Mouse (Mus musculus) ES-E14 (cell line): ENCODE results near the gene Pex16. TPM values are rescaled to one million over a fixed set of nuclear protein-coding genes. Genes with fewer than 3 reads are reported as not detected.

ENCODE experiments used
- DNase-seq: peaks from one replicate; pipeline ENCODE4 v3.0.0-alpha.2; 2013; ENCODE audit warnings: low read depth, low spot score
- H3K27ac ChIP-seq: 2 replicates; pipeline ENCODE4 v1.5.1; 2012; ENCODE audit warnings: low read depth, mild to moderate bottlenecking, low read length, moderate library complexity, mixed read lengths; ENCODE audit not compliant: poor library complexity, insufficient read depth, severe bottlenecking
- H3K36me3 ChIP-seq: 2 replicates; pipeline ENCODE4 v1.6.1; 2012; ENCODE audit warnings: mild to moderate bottlenecking, low read length, moderate library complexity, mixed read lengths; ENCODE audit not compliant: control insufficient read depth, poor library complexity, insufficient read depth, severe bottlenecking
- H3K4me1 ChIP-seq, 2 experiments: fragments of 150-350 bp in 1 of 2; sonication (generic) in 1 of 2; 2 replicates each; pipeline ENCODE4 v1.6.1; 2012; ENCODE audit warnings: low read length in 2 of 2, mild to moderate bottlenecking in 1 of 2, mixed read lengths in 1 of 2; ENCODE audit not compliant: control insufficient read depth in 2 of 2, insufficient read depth in 2 of 2, poor library complexity in 1 of 2
- H3K4me3 ChIP-seq, 2 experiments: fragments of 150-350 bp in 1 of 2; sonication (generic) in 1 of 2; 2 replicates each; pipeline ENCODE4 v1.5.1; 2012; ENCODE audit warnings: low read length in 2 of 2, low read depth in 1 of 2, mild to moderate bottlenecking in 1 of 2, mixed read lengths in 1 of 2; ENCODE audit not compliant: insufficient read depth in 1 of 2, poor library complexity in 1 of 2, severe bottlenecking in 1 of 2
- H3K9ac ChIP-seq: 2 replicates; pipeline ENCODE4 v1.6.1; 2012; ENCODE audit warnings: low read depth, mild to moderate bottlenecking, low read length, mixed read lengths; ENCODE audit not compliant: poor library complexity, insufficient read depth, severe bottlenecking
- H3K9me3 ChIP-seq: fragments of 150-350 bp; sonication (generic); 2 replicates; pipeline ENCODE4 v1.6.1; 2012; ENCODE audit warnings: low read depth, mild to moderate bottlenecking, low read length; ENCODE audit not compliant: control insufficient read depth, insufficient read depth
- CHD2 ChIP-seq: IDR thresholded peaks from 2 replicates; pipeline ENCODE4 v1.6.1; 2014; ENCODE audit warnings: mild to moderate bottlenecking, low read depth, low read length, inconsistent platforms
- HCFC1 ChIP-seq: IDR thresholded peaks from 2 replicates; pipeline ENCODE4 v1.6.1; 2012; ENCODE audit warnings: low read length, inconsistent platforms, borderline replicate concordance; ENCODE audit not compliant: insufficient read depth
- MAFK ChIP-seq: IDR thresholded peaks from 2 replicates; pipeline ENCODE4 v1.6.1; 2014; ENCODE audit warnings: mild to moderate bottlenecking, low read depth, low read length, inconsistent platforms; ENCODE audit not compliant: insufficient read depth
- ZC3H11A ChIP-seq: IDR thresholded peaks from 2 replicates; pipeline ENCODE4 v1.6.1; 2012; ENCODE audit warnings: low read depth, mild to moderate bottlenecking, inconsistent platforms, low read length, borderline replicate concordance
- ZNF384 ChIP-seq: IDR thresholded peaks from 2 replicates; pipeline ENCODE4 v1.6.1; 2012; ENCODE audit warnings: low read depth, low read length, inconsistent platforms
- in situ Hi-C, 2 experiments: fragments of 600-800 bp; cut with MboI; formaldehyde crosslinking; loops; one replicate each; pipeline ENCODE4 v1.15.1; 2025; ENCODE audit warnings: low sequenced_read_pairs in 2 of 2, inconsistent platforms in 1 of 2; ENCODE audit not compliant: unreplicated experiment in 2 of 2
- total RNA-seq: library from RNA; depleted of rRNA; stranded (reverse); fragments of 300-350 nt; gene quantifications from 2 replicates; pipeline ENCODE4 v1.2.3, GENCODE M21; 2012

The Pex16 gene
- total RNA-seq, 1 experiment, result 21.1 TPM

GRCm38 (mm10) chr2:92379783-92380494 is 5.5 kb downstream of the Pex16 start:
- no peaks in the 10 kb centered on the region for H3K9me3 ChIP-seq
- peaks cover 13% of the 10 kb centered on the region; the same call in 1 of the 2 replicates for H3K36me3 ChIP-seq
- no peak overlapping the region for H3K27ac ChIP-seq
- no peak overlapping the region for H3K9ac ChIP-seq
- TF ChIP-seq ZNF384 (no peak), HCFC1 (no peak), ZC3H11A (no peak), MAFK (no peak), CHD2 (no peak)
- DNase-seq, result no peak
- H3K4me1 ChIP-seq, result peaks cover 0 to 4% of the 10 kb centered on the region in 2 experiments; a peak in 1 of 4 replicates
- H3K4me3 ChIP-seq, result no peak overlapping the region
- in situ Hi-C loops, result no loop called here

- in situ Hi-C loops, result no loop called here
- TF ChIP-seq HCFC1 (no peak), CHD2 (no peak), ZC3H11A (no peak), ZNF384 (no peak), MAFK (no peak)
- Histone ChIP-seq H3K4me3 (no peak overlapping the region), H3K27ac (no peak overlapping the region), H3K9me3 (no peaks in the 10 kb centered on the region), H3K4me1 (peaks cover 0 to 9% of the 10 kb centered on the region in 2 experiments; a peak in 1 of 4 replicates), H3K36me3 (peaks cover 19% of the 10 kb centered on the region; the same call in 1 of the 2 replicates), H3K9ac (no peak overlapping the region)
- no peak for DNase-seq
Measured at GRCm38 (mm10) chr2:92380495-92381050, 6.1 kb downstream of the Pex16 start.

GRCm38 (mm10) chr2:92381161-92381560 is 6.7 kb downstream of the Pex16 start:
- H3K9me3 ChIP-seq, result no peaks in the 10 kb centered on the region
- no peak for DNase-seq
- H3K4me1 ChIP-seq, result peaks cover 0 to 9% of the 10 kb centered on the region in 2 experiments; a peak in 1 of 4 replicates
- no peak overlapping the region for H3K4me3 ChIP-seq
- peaks cover 25% of the 10 kb centered on the region; the same call in 1 of the 2 replicates for H3K36me3 ChIP-seq
- no peak overlapping the region for H3K27ac ChIP-seq
- no peak overlapping the region for H3K9ac ChIP-seq
- in situ Hi-C loops, result no loop called here
- TF ChIP-seq CHD2 (no peak), MAFK (no peak), ZC3H11A (no peak), HCFC1 (no peak), ZNF384 (no peak)

- in situ Hi-C loops, result no loop called here
- H3K4me3 ChIP-seq, result no peak within 1 kb of the TSS
- no peak within 1 kb of the TSS for H3K27ac ChIP-seq
- peaks cover 0 to 7% of the 10 kb centered on the region in 2 experiments; a peak in 1 of 4 replicates for H3K4me1 ChIP-seq
- TF ChIP-seq ZNF384 (no peak), CHD2 (no peak), HCFC1 (no peak), MAFK (no peak), ZC3H11A (no peak)
- H3K9ac ChIP-seq, result no peak within 1 kb of the TSS
- H3K9me3 ChIP-seq, result no peaks in the 10 kb centered on the region
- H3K36me3 ChIP-seq, result peaks cover 33% of the 10 kb centered on the region; the same call in 1 of the 2 replicates
- DNase-seq, result no peak
Measured at GRCm38 (mm10) chr2:92381901-92382588, 7.6 kb downstream of the Pex16 start, which contains the start of gene 1700029I15Rik. 1700029I15Rik (plus strand) TSS chr2:92382538.
